Mouse (Mus musculus): ENCODE data around the gene Fgf2.
A peak's percentile ranks its signal among the peaks of the same experiment; 100 is the strongest.

Fgf2 gene

GRCm38 (mm10) chr3:37354737-37355136 is 6.6 kb downstream of the Fgf2 start:
- no peak for DNase-seq (ENCODE audit: low read depth)

DNA sequence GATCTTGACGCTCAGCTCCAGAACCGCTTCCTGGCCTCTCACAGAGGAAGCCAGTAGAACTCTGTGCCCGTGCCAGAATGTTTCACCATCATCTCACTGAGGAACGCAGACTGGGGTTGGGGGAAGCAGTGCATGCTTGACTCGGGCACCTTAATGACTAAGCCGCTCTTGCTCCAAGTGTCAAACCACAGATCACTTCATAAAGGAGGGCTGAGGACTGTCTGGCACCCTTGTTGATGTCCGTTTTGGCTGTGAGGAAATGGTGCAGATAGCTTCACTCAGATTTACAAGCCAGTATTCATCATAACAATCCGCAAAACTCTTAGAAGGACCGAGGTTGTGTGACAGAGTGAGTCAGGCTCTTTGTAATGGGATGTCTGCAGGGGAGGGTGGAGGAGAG is 12.6 kb downstream of the Fgf2 start:
- peak; percentile 96 for DNase-seq (ENCODE audit: low read depth)

DNA sequence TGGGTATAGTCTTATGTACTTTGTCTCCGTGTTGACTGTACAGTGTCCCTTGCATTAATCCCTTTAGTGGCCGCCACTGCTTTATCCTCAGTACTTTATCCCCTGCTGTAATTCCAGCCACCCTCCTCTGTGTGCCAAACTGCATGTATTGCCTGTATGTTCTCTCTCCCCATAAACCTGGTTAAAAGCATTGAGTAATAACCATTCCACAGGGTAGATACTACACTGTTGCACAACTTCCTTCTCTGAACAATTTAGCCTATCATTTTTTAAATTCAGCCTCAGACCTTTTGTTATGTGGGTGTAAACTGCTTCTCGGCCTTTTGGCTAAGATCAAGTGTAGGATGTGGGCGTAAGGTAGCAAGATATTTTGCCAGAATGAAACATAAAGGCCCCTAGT is 17.0 kb downstream of the Fgf2 start:
- DNase-seq (ENCODE audit: low read depth): no peak

- no peak for DNase-seq (ENCODE audit: low read depth)
These were observed 17.8 kb downstream of the Fgf2 start for GRCm38 (mm10) chr3:37365976-37366375.

DNA sequence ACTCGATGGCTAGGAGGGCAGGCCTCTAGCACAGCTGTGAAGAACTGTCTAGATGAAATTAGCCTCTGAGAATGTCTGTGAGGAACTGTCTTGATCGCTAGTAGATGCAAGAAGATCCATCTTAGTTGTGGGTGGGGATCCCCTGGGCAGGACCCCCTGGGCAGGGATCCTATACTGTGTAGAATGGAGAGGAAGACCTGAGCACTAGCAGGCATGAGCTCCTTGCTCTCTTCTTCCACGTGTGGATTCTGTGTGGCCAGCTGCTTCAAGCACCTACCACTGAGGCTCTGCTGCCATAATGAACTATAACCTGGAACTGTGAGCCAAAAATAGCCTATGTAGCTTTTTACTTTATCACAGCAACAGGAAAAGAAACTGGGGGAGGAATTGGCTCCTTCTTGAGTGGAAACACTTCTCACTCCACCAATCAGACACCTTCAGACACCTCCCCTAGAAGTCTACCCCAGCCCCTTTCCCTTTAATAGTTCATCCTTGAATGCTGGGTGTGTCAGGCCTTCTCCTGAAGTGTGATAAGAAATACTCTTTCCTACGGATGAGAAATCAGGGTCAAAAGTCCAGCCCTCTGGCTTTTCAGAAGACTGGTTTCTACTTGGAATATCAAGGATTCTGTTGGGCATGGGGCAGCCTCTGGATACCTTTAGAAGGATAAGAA is 18.4 kb downstream of the Fgf2 start:
- DNase-seq (ENCODE audit: low read depth): no peak

- peak; percentile 87 for DNase-seq (ENCODE audit: low read depth)
These were observed 22.3 kb downstream of the Fgf2 start for GRCm38 (mm10) chr3:37370407-37370806.

GRCm38 (mm10) chr3:37373712-37374111 is 25.6 kb downstream of the Fgf2 start:
- DNase-seq (ENCODE audit: low read depth): no peak

- no peak for DNase-seq (ENCODE audit: low read depth)
These were observed 29.8 kb downstream of the Fgf2 start for GRCm38 (mm10) chr3:37377926-37378325.

DNA sequence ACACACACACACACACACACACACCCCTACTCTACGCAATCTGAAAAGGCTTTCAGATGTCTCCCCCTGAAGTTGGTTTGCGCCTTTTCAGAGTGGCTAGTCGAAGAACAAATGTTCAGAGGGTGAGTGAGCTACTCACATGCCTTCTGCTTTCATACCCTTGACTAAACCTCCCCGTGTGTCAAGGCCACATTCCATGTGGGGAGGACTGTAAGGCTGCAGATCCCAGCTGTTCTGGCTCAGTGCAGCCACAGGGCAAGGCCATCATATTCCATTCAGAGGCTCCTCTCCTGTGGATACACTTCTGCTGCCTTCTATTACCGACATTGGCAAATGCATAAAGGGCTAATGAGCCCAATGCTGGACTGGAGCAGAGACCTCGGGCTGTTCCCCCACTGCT is 30.3 kb downstream of the Fgf2 start:
- DNase-seq (ENCODE audit: low read depth): no peak

DNA sequence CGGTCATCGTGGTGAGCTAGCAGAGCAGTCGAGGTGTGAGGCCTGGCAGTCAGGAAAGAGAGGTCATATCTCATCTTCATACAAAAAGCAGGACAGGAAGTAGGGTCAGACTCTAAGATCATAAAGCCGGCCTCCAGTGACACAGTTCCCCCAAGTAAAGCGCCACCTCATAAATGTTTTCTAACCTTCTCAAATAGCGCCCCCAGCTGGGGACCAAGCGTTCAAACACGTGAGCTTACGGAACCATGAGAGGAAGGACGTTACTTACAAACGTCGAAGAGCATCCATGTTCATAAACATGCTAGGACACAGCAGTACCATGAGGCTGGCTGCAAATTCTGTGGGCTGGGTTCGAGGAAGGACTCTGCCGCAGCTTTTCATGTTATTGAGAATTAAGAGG is 31.1 kb downstream of the Fgf2 start:
- DNase-seq (ENCODE audit: low read depth): no peak

DNA sequence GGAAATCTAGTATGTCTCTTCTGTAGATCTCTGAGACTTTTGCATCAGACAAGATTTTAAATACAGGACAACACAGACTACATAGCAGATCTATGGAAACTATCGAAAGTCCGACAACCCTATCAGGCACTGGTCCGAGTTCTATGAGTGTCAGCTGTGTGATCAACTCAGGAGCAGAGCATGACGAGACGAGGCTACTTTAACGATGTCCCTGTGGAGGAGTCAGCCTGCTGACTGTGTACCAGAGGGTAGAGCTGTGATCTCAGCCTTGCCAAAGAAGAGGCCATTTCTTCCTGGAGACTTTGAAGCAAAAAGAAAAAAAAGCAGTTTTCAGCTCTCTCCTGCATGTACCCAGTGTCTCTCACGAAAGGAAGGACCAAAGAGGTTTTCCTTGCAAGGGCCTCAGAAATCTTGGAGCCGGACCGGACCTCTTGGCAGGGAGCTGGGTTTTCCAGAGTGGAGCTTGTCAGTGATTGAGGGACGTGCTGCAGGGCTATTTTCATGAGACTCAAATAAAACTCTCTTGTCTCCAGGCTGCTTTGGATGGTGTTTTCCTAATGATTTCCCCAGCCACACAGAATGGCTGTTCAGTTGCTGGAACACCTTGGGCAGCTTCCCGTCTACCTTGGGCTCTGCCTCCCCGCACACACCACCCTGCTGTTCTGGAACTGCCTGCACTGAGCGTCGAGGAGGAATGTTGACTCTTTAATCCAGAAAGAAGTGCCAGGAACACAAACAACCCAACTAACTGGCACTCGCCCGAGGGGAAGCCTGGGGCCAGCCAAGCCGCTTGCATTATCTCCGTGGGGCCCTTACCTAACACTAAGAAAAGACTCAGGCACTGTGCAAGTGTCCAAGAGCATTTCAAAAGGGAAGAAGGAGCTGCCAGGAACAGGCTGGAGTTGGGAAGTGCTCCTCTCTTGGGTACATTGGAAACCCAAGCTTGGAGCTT is 32.1 kb downstream of the Fgf2 start:
- DNase-seq (ENCODE audit: low read depth): peak; percentile 69

DNA sequence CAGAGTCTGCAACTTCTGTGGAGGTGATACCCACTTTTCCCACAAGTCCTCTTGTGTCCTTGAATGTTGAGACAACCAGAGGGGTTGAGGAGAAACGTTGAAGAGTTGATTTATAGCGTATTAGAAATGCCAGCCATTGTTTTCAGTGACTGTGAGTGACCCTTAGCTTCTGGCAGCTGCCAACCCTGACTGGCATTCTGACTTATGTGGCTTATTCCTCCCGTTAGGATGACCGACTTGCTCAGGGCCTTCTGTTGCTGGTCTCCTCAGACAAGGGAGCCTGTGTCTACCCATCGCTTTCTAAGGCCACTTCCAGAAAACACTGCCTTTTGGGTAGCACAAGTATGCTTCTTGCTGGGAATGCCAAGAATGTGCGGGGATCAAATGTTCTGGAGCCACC is 33.3 kb downstream of the Fgf2 start:
- DNase-seq (ENCODE audit: low read depth): no peak

GRCm38 (mm10) chr3:37383096-37383765 is 35.1 kb downstream of the Fgf2 start:
- DNase-seq (ENCODE audit: low read depth): no peak

- DNase-seq (ENCODE audit: low read depth): no peak
These were observed 39.2 kb downstream of the Fgf2 start for GRCm38 (mm10) chr3:37387310-37387709.

DNA sequence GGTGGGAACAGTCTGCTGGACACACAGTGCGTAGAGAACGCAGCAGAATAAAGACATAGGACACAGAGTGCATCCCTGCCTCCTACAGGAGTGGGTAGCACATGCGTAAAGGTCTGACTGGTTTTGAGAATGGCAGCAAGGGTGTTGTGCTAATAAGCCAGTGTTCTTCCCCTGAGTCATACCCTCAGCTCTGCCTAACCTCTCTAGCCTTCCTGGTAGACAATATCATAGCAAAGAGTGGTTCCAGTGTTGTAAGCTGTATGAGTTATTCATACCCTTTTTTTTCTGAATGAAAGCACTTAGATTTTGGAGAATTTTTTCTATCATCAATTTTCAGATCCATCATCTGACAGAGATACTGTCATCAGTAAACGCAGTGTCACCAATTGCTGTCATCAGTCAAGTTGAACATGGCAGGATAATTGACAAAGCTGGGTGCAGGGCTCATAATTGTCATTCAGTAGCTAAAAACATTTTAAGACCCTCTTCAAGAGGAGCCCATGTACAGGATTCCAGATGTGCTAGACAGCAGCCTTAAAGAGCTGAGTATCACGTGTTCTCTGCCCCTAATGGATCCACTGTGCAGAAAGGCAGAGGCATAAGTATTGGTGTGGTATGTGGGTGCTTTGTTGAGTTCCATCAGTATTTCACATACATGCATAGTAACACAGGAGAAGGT is 48.9 kb downstream of the Fgf2 start:
- DNase-seq (ENCODE audit: low read depth): no peak

- no peak for DNase-seq (ENCODE audit: low read depth)
These were observed 49.5 kb downstream of the Fgf2 start for GRCm38 (mm10) chr3:37397646-37398045.

DNA sequence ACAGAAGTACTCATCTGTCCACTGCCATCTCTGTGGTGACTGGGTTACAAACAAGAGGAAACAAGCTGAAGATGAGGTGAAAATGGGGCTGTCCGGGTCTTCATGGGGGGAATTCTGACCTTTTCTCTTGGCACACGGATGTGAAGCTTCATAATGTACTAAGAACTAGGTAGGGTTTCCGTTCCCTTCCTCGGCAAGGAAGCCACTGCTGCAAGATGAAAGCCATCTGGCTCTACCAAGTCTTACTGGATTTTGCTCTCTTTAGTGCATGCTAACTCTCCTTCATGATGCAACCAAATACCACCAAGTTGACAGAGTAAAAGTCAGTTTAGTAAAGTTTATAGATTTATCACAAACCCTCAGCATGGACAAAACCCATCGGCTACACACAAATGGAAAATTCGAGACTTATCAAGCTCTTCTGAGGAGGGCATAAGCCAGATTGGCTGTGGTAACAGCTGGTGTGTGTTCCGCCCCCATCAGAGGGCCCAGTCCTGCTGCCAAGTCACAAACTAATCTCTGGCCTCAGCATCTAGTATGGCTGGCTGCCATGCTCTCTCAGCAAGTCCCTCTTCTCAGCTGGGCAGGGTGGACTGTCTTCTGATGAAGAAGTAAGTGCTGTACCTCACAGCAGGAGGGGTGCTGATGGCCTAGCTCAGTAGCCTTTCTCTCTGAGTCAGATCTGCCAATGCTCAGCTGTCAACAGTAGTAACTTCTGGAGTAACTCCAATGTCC is 50.7 kb downstream of the Fgf2 start:
- peak; percentile 72 for DNase-seq (ENCODE audit: low read depth)

DNA sequence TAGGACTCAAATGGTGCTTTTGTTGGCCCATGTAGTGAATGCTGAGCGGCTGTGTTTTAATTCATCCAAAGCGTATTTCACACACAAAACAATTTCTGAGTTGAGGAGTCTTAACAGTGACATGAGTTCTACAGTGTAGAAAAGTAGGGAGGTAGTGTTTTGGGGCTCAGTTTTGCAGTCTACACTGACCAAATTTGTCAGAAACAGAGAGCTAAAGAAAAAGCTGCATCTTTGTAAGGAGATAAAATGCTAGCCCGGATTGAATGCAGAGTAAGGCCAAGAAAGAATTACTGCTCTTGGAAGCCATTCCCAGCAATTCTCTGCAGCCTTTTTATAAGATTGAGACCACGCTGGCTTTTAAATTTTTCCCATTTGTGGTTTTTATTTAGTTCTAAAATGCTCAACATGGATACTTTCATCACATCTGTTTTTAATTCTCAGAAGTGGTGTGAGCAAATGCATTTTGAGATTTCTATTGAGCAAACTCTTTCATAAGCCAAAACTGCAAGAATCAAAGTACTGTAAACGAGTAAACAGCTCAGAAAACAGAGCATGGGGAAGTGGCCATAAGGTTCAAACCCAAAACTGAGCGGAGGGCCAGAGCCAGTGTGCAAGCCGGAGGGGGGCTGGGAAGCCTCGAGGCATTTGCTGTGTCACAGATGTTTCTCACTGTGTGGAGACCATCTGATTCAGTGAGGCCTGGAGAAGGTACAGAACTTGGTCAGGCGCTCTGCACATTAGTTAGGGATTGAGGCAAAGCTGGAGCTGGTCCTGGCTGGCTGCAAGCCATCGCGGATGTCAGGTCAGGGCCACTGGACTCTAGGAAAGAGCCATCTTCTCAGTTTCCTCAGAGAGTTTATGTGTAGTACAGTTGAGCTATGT is 53.8 kb downstream of the Fgf2 start:
- peak; percentile 86 for DNase-seq (ENCODE audit: low read depth)

DNA sequence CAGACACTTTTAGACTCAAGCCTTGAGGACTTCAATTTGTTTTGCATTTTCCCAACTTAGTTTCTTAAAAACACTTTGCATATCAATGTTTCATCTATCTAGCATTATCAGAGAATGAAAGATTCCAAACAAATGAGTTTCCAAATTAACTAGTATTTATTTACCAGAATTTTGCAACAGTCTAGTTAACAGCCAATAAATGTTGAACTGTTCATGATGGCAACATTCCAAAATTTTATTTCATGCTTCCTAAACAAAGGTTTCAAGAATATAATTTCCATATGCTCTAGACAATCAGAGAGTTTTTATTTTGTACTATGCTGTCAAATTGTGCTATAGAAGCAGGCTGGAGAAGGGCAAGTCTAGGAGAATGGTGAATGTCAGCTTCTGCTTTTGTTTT is 59.5 kb downstream of the Fgf2 start:
- no peak for DNase-seq (ENCODE audit: low read depth)

DNA sequence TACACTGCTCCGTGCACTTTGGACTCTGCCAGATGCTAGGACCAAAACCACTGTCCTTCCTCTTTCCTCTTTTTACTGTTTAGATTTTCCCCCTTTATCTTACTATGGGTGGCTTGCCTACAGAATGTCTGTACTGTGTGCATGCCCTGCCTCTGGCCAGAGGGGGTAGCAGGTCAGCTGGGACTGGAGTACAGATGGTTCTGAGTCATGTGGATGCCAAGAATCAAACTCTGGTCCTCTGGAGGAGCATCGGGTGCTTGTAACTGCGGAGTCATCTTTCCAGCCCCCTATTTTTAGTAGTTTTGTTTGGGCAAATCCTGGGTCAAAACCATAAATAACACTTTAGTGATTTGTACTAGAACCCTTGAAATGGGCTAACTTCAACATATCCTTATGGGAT is 65.3 kb downstream of the Fgf2 start:
- no peak for DNase-seq (ENCODE audit: low read depth)
